Mouse (Mus musculus): ENCODE measurements around the gene Ankrd37.

Gene Ankrd37

DNA sequence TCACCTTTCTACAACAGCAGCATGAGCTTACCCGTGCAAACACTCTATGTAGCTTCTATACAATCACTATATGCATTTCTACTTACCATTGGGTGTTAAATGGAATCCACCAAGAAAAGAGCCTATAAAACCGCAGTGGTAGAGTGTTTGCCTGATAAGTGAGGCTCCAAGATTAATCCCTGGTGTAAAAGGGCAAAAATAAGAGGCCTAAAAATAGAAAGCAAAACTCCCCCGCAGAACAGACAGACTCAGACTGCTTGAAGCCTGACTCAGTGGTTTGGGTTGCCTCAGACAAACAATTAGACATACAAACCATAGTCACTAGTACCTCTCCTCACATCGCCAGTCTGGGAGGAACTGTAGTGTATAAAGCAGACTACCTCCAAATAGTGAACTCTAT lies at the start of gene Ankrd37:
TSS of gene Ankrd37 (minus strand) at position 112 of the 400 bp plus-strand sequence.
- DNase-seq (ENCODE audit: low read depth) = peak; percentile 69

GRCm38 (mm10) chr8:46040260-46040659 lies 34.8 kb upstream of the Ankrd37 start:
- no peak for DNase-seq (ENCODE audit: low read depth)

- DNase-seq (ENCODE audit: low read depth) = peak; percentile 66
These were observed 34.2 kb upstream of the Ankrd37 start for GRCm38 (mm10) chr8:46039666-46040065.

GRCm38 (mm10) chr8:46036217-46036616 lies 30.7 kb upstream of the Ankrd37 start:
- no peak for DNase-seq (ENCODE audit: low read depth)

DNA sequence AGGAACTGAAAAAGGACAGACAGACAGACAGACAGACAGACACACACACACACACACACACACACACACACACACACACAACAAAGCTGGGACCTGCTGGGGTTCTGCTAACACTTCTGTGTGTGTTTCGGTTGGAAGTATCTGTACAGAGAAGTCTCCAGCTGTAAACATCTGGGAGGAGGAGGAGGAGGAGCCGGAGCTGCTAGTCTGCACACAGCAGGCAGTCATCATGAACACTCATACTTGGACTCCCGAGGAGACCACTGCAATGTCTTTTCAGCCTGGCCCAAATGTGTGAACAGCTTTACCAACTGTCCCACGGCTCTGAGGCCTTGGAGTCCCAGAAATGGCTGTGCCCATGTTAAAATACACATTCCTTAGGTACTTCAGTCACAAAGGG lies 18.9 kb upstream of the Ankrd37 start:
- DNase-seq (ENCODE audit: low read depth) = no peak

DNA sequence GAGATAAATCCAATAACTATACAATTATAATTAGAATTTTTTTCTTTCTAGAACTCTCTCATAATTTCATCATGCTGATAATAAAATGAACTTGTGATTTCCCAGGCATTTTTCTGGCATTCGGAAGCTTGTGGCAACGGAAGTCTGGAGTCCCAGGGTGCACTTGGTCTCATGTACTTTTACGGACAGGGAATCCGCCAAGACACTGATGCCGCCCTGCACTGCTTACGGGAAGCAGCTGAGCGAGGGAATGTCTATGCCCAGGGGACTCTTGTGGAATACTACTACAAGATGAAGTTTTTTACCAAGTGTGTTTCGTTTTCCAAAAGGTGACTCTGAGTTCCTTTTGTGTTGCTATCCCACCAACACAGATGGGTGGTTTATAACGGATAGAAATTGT lies 17.3 kb upstream of the Ankrd37 start:
- DNase-seq (ENCODE audit: low read depth) = no peak

DNA sequence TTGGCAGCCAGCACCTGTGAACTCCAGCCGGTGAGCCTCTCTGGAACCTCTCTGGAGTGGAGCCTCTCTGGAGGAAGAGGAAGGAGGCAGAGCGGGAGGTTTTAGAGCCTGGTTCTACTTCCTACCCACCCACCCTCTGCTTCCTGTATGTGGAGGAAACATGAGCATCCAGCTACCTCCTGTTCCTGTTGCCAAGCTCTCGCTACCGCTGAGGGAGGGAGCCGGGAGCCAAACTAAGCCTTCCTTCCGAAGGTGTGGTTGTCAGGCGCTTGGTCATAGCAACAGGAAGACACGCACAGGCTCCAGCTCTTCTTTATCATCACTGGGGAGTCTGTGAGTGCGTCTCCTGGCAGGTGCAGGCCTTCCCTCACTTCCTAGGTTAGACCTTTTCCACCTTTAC lies 16.7 kb upstream of the Ankrd37 start:
- DNase-seq (ENCODE audit: low read depth) = no peak

- DNase-seq (ENCODE audit: low read depth) = peak; percentile 62
These were observed 5.5 kb upstream of the Ankrd37 start for GRCm38 (mm10) chr8:46010746-46011680.

DNA sequence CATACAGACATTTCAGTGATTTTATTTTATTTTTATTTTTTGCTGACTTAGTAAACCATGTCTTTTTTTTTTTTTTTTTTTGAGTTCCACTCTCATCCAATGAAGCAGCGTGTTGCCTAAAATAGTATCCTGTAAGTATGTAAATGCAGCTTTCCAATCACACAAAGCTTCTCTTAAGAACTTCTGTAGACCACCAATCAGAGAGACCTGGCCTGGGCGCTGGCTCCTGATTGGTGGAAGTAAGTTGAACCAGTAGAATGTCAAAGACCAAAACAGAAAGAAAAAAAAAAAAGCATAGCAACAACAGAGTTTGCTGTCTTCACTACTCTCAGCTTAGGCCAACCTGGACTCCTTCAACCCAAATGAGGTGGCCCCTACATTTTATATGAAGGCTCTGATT lies 4.8 kb upstream of the Ankrd37 start:
- no peak for DNase-seq (ENCODE audit: low read depth)

- peak; percentile 26 for DNase-seq (ENCODE audit: low read depth)
These were observed 1.7 kb upstream of the Ankrd37 start for GRCm38 (mm10) chr8:46007050-46007672.

- peak; percentile 99 for DNase-seq (ENCODE audit: low read depth)
These were observed 5.5 kb downstream of the Ankrd37 start for GRCm38 (mm10) chr8:45999784-46000705.

GRCm38 (mm10) chr8:45999138-45999783 lies 6.2 kb downstream of the Ankrd37 start, which contains the start of gene Lrp2bp:
Gene Lrp2bp (plus strand): TSS chr8:45999303.
- no peak for DNase-seq (ENCODE audit: low read depth)

GRCm38 (mm10) chr8:45998228-45998627 lies 7.3 kb downstream of the Ankrd37 start:
- peak; percentile 61 for DNase-seq (ENCODE audit: low read depth)

GRCm38 (mm10) chr8:45995576-45995975 lies 9.9 kb downstream of the Ankrd37 start:
- peak; percentile 61 for DNase-seq (ENCODE audit: low read depth)

- peak; percentile 34 for DNase-seq (ENCODE audit: low read depth)
These were observed 11.4 kb downstream of the Ankrd37 start for GRCm38 (mm10) chr8:45994111-45994510.

DNA sequence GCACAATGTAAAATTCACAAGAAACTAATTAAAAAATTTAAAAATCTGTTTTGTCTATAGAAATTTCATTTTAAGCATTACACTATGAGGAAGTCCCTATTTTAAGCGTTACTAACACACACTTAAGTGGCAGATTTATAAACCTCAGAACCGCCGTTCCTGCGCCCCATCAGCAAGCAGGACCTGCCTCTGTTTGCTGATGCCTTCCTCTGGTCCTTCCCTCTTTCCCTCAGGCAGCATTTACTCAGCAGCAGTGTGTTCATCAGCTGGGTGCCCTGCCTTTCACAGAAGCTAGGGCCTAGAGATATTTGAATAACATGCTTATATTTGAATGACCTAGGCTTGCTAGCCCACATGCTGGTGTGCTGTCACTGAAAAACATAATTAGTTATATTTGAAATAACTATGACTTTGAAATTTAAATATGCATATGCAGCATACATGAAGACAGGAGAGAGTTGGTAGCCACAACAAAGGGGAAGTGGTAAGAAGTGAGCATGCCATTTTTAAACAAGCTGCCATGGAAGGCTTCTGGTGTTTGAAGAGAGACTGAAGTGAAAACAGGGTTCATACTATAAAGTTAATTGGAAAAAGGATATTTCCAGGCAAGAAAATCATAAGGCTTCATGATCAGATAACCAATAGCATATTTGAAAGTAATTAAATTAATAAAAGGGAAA lies 14.7 kb downstream of the Ankrd37 start:
- no peak for DNase-seq (ENCODE audit: low read depth)

DNA sequence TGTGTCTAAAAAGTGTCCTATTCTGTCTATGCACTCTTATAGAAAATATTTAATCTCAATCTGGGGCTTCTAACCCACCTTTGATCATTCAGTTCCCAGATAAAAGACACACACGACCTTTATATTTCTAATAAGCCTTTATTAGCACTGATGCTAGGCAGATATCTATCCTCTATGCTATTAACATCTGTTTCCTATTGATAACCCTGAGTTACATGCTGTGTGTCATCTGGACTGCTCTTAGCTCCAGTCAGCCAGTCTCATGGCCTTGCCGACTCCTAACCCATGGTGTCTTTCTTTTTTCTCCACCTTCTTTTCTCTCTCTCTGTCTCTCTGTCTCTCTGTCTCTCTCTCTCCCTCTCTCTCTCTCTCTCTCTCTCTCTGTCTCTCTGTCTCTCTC lies 17.3 kb downstream of the Ankrd37 start:
- DNase-seq (ENCODE audit: low read depth) = no peak

DNA sequence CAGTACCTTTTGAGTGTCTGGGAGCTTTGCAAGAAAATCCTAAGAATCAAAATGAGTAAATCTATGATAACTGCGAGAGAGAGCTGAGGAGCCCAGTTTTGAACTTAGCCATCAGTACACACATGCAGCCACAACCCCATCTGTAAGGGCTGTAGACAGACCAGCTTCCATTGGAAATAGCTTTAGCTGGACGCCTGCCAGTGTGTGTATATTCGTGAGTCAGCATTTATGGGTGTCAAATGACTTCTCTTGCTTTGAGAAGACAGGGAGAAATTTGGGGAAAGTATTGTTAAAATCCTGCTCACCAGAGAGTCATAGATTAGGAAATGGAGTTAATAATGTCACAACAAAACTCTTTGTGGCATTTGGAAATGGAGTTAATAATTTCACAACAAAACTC lies 18.8 kb downstream of the Ankrd37 start:
- peak; percentile 92 for DNase-seq (ENCODE audit: low read depth)

DNA sequence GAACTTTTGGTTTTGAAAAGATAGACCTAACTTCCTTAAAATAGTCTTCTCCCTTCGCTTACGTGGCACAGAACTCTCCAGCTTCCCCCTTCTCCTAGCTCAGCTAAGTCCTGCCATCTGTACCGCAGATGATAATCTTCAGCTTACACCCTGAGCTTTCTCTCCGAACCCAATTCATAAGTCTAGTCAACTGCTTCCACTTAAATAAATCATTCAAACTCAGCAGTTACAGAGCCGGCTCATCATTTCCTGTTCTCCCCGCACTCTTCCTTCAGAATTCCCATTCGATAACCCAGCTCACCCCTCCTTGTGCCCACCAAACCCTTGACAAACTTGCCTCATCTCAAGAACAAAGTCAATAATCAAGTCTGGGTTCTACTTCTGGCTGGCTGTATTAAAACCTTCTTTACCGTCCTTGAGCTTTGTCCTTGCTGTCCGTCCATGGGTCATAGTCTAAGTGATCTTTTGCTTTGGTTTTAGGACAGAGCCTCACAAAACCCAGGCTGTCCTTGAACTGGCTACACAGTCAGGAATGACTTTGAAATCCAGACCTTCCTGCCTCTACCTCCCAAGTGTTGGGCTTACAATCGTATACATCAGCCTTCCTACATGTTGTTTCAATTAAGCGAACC lies 29.6 kb downstream of the Ankrd37 start:
- DNase-seq (ENCODE audit: low read depth) = peak; percentile 19

GRCm38 (mm10) chr8:45975126-45975836 lies 30.2 kb downstream of the Ankrd37 start, which contains the start of the genes 1700029J07Rik and Ufsp2:
Gene 1700029J07Rik (minus strand): TSS chr8:45975252.
Gene Ufsp2 (plus strand): TSS chr8:45975528.
- peak; percentile 98 for DNase-seq (ENCODE audit: low read depth)

Data from NIH3T3 (cell line).